Mouse (Mus musculus) large intestine, adult 2 months (tissue): Measurements from ENCODE around the gene Zfp819. TPM values are rescaled to one million over a fixed set of nuclear protein-coding genes. Genes with fewer than 3 reads are reported as not detected.
"Not testable (repeated sequence)": the region's sequence is repeated elsewhere in the genome, so short reads cannot be mapped to it uniquely, and the experiment has no call there.

ENCODE experiments used
- DNase-seq: peaks from one replicate; pipeline ENCODE4 v3.0.0-alpha.2; 2012; ENCODE audit warnings: low read depth, low spot score
- WGBS: fragments of 180-500 bp; shearing (Covaris S2); methylation state at CpG from one replicate; pipeline ENCODE4 v1.1.7; 2018; 5-methylcytosine and 5-hydroxymethylcytosine counted together
- polyA plus RNA-seq: library from polyadenylated mRNA; depleted of rRNA; stranded (reverse); fragments of >200 nt; gene quantifications from 2 replicates; pipeline ENCODE4 v1.2.3, GENCODE M21; 2012; rRNA removed

The Zfp819 gene
- polyA plus RNA-seq, 1 experiment, result not detected

- DNase-seq, result no peak
- WGBS, result 54% methylated on average over 2 of the region's 2 CpGs
Measured at GRCm38 (mm10) chr7:43636194-43636593, 29.2 kb downstream of the Zfp819 start.

GRCm38 (mm10) chr7:43637118-43637517 is 30.1 kb downstream of the Zfp819 start:
- 89% methylated on average over 1 of the region's 1 CpGs for WGBS
- no peak for DNase-seq

GRCm38 (mm10) chr7:43642587-43642986 is 35.6 kb downstream of the Zfp819 start:
- 59% methylated on average over 5 of the region's 5 CpGs for WGBS
- DNase-seq, result no peak

GRCm38 (mm10) chr7:43643046-43643652 is 36.2 kb downstream of the Zfp819 start:
- no peak for DNase-seq
- WGBS, result 80% methylated on average over 17 of the region's 17 CpGs

GRCm38 (mm10) chr7:43652683-43653082 is 45.7 kb downstream of the Zfp819 start:
- DNase-seq, result no peak
- 72% methylated on average over 6 of the region's 6 CpGs for WGBS

GRCm38 (mm10) chr7:43654519-43654918 is 47.5 kb downstream of the Zfp819 start:
- WGBS, result 69% methylated on average over 3 of the region's 3 CpGs
- no peak for DNase-seq

- DNase-seq, result no peak
- 64% methylated on average over 6 of the region's 6 CpGs for WGBS
Measured at GRCm38 (mm10) chr7:43656232-43656631, 49.3 kb downstream of the Zfp819 start.

- DNase-seq, result no peak
- WGBS, result 68% methylated on average over 1 of the region's 1 CpGs
Measured at GRCm38 (mm10) chr7:43660002-43660401, 53.0 kb downstream of the Zfp819 start, which contains the start of gene Siglece. TSS of gene Siglece (minus strand) at chr7:43660161.

- DNase-seq, result no peak
- 84% methylated on average over 1 of the region's 1 CpGs for WGBS
Measured at GRCm38 (mm10) chr7:43662804-43663203, 55.8 kb downstream of the Zfp819 start.

GRCm38 (mm10) chr7:43667221-43667620 is 60.3 kb downstream of the Zfp819 start:
- WGBS, result 71% methylated on average over 4 of the region's 4 CpGs

More at GRCm38 (mm10) chr7:43667221-43667620, 60.3 kb downstream of the Zfp819 start:
- DNase-seq, result not testable (repeated sequence)

Other genes with a start within 250 kb of the Zfp819 start
- gene Siglecg, start 199.0 kb upstream of the Zfp819 start, polyA plus RNA-seq, result 12.5 and 15.7 TPM in 2 replicates
- gene Lim2, start 179.5 kb upstream of the Zfp819 start, polyA plus RNA-seq, result not detected in 2 replicates
- 23.8 and 26.9 TPM in 2 replicates for gene Nkg7, start 170.1 kb upstream of the Zfp819 start, polyA plus RNA-seq
- gene Cldnd2, start 166.4 kb upstream of the Zfp819 start, polyA plus RNA-seq, result not detected in 2 replicates
- gene Etfb, start 163.1 kb upstream of the Zfp819 start, polyA plus RNA-seq, result 95.4 and 114 TPM in 2 replicates
- gene Gm45233, start 163.0 kb upstream of the Zfp819 start, polyA plus RNA-seq, result 0.33 TPM in 1 of 2 replicates, not detected in the other
- gene Vsig10l, start 144.0 kb upstream of the Zfp819 start, polyA plus RNA-seq, result 2.0 and 2.2 TPM in 2 replicates
- 1.2 and 1.8 TPM in 2 replicates for gene Iglon5, start 117.1 kb upstream of the Zfp819 start, polyA plus RNA-seq
- gene 4931406B18Rik, start 101.2 kb upstream of the Zfp819 start, polyA plus RNA-seq, result not detected in 2 replicates
- 2.2 and 5.0 TPM in 2 replicates for gene Cd33, start 62.7 kb upstream of the Zfp819 start, polyA plus RNA-seq
- 0.83 and 1.3 TPM in 2 replicates for gene Zfp658, start 44.9 kb upstream of the Zfp819 start, polyA plus RNA-seq
- 0.98 and 1.7 TPM in 2 replicates for gene Zfp719, start 27.6 kb upstream of the Zfp819 start, polyA plus RNA-seq
- gene Ceacam18, start 27.5 kb downstream of the Zfp819 start, polyA plus RNA-seq, result 19.4 and 35.3 TPM in 2 replicates
- gene Siglece, start 53.0 kb downstream of the Zfp819 start, polyA plus RNA-seq, result 4.4 and 4.8 TPM in 2 replicates
- gene Ctu1, start 64.8 kb downstream of the Zfp819 start, polyA plus RNA-seq, result 8.8 and 9.2 TPM in 2 replicates
- gene Klk14, start 83.2 kb downstream of the Zfp819 start, polyA plus RNA-seq, result 0.16 TPM in 2 replicates
- gene Klk13, start 105.4 kb downstream of the Zfp819 start, polyA plus RNA-seq, result not detected in 2 replicates
- gene Klk12, start 161.7 kb downstream of the Zfp819 start, polyA plus RNA-seq, result not detected in 2 replicates
- gene Klk11, start 167.4 kb downstream of the Zfp819 start, polyA plus RNA-seq, result not detected in 2 replicates
- 0.21 and 0.69 TPM in 2 replicates for gene Klk10, start 173.9 kb downstream of the Zfp819 start, polyA plus RNA-seq
- gene Klk9, start 184.7 kb downstream of the Zfp819 start, polyA plus RNA-seq, result not detected in 2 replicates
- gene Klk8, start 190.4 kb downstream of the Zfp819 start, polyA plus RNA-seq, result 3.1 TPM in 2 replicates
- not detected in 2 replicates for gene Klk7, start 204.1 kb downstream of the Zfp819 start, polyA plus RNA-seq
- gene Klk6, start 217.3 kb downstream of the Zfp819 start, polyA plus RNA-seq, result not detected in 2 replicates
- gene Klk5, start 234.8 kb downstream of the Zfp819 start, polyA plus RNA-seq, result not detected in 2 replicates